Mouse (Mus musculus) midbrain, embryonic 15.5 days (tissue): ENCODE data around the gene Dcaf8. TPM values are rescaled to one million over a fixed set of nuclear protein-coding genes. Genes with fewer than 3 reads are reported as not detected.

Source experiments
- ATAC-seq: fragments of 200-750 bp; cut with Nextera tagmentation; replicated peaks from 2 replicates; pipeline ENCODE4 v1.8.0; 2017; ENCODE audit warnings: moderate TSS enrichment
- H3K27ac ChIP-seq: fragments of 300-500 bp; sonication (generic); 2 replicates; pipeline ENCODE4 v1.5.1; 2015; ENCODE audit warnings: mild to moderate bottlenecking, inconsistent platforms
- H3K27me3 ChIP-seq: fragments of 300-500 bp; sonication (generic); replicated peaks from 2 replicates; pipeline ENCODE4 v1.6.1; 2015; ENCODE audit warnings: inconsistent platforms
- H3K36me3 ChIP-seq: fragments of 300-500 bp; sonication (generic); replicated peaks from 2 replicates; pipeline ENCODE4 v1.6.1; 2015; ENCODE audit warnings: inconsistent platforms
- H3K4me1 ChIP-seq: fragments of 300-500 bp; sonication (generic); 2 replicates; pipeline ENCODE4 v1.6.1; 2015; ENCODE audit warnings: inconsistent platforms
- H3K4me2 ChIP-seq: fragments of 300-500 bp; sonication (generic); 2 replicates; pipeline ENCODE4 v1.6.1; 2015; ENCODE audit warnings: inconsistent platforms, mild to moderate bottlenecking, moderate library complexity
- H3K4me3 ChIP-seq: fragments of 300-500 bp; sonication (generic); 2 replicates; pipeline ENCODE4 v1.5.1; 2015; ENCODE audit warnings: mild to moderate bottlenecking, inconsistent platforms
- H3K9ac ChIP-seq: fragments of 300-500 bp; sonication (generic); 2 replicates; pipeline ENCODE4 v1.6.1; 2015; ENCODE audit warnings: mild to moderate bottlenecking, inconsistent platforms
- H3K9me3 ChIP-seq: fragments of 300-500 bp; sonication (generic); 2 replicates; pipeline ENCODE4 v1.6.1; 2016; ENCODE audit warnings: inconsistent platforms
- WGBS: fragments of 180-500 bp; shearing (Covaris S2); methylation state at CpG from one replicate; pipeline ENCODE4 v1.1.7; 2015; ENCODE audit warnings: mixed read lengths; 5-methylcytosine and 5-hydroxymethylcytosine counted together
- polyA plus RNA-seq: library from polyadenylated mRNA; unstranded; fragments of >200 nt; fragmentation: Nextera tagmentation; extraction: Ambion mirVana; gene quantifications from 2 replicates; pipeline ENCODE4 v1.2.1, GENCODE M21; 2015

Dcaf8 gene
- polyA plus RNA-seq, 1 experiment from 2014 or later = 94.7 TPM

- no peak overlapping the region for H3K4me2 ChIP-seq
- H3K4me3 ChIP-seq = no peak overlapping the region
- H3K27ac ChIP-seq = no peak overlapping the region
- 93% methylated on average over 15 of the region's 15 CpGs for WGBS
- H3K4me1 ChIP-seq = peaks cover 14% of the 10 kb centered on the region
- ATAC-seq = no peak
- H3K9me3 ChIP-seq = no peaks in the 10 kb centered on the region
- H3K36me3 ChIP-seq = peaks cover 41% of the 10 kb centered on the region
- no peak overlapping the region for H3K9ac ChIP-seq
- H3K27me3 ChIP-seq = no peaks in the 10 kb centered on the region
Measured at GRCm38 (mm10) chr1:172128563-172128962, 19.3 kb upstream of the Dcaf8 start.

- Histone ChIP-seq H3K27ac (no peak overlapping the region), H3K4me1 (peaks cover 14% of the 10 kb centered on the region), H3K27me3 (no peaks in the 10 kb centered on the region), H3K36me3 (peaks cover 46% of the 10 kb centered on the region), H3K4me2 (no peak overlapping the region), H3K9me3 (no peaks in the 10 kb centered on the region), H3K4me3 (no peak overlapping the region), H3K9ac (no peak overlapping the region)
- ATAC-seq = no peak
- 73% methylated on average over 2 of the region's 2 CpGs for WGBS
Measured at GRCm38 (mm10) chr1:172129108-172129507, 18.8 kb upstream of the Dcaf8 start.

- H3K9me3 ChIP-seq = no peaks in the 10 kb centered on the region
- H3K27me3 ChIP-seq = no peaks in the 10 kb centered on the region
- peaks cover 14% of the 10 kb centered on the region for H3K4me1 ChIP-seq
- H3K9ac ChIP-seq = no peak overlapping the region
- peaks cover 53% of the 10 kb centered on the region for H3K36me3 ChIP-seq
- ATAC-seq = no peak
- whole genome bisulfite sequencing = 96% methylated on average over 5 of the region's 5 CpGs
- no peak overlapping the region for H3K27ac ChIP-seq
- H3K4me3 ChIP-seq = no peak overlapping the region
- no peak overlapping the region for H3K4me2 ChIP-seq
Measured at GRCm38 (mm10) chr1:172129780-172130179, 18.1 kb upstream of the Dcaf8 start.

GRCm38 (mm10) chr1:172132319-172132718 is 15.6 kb upstream of the Dcaf8 start:
- Histone ChIP-seq H3K27ac (no peak overlapping the region), H3K9me3 (no peaks in the 10 kb centered on the region), H3K4me2 (no peak overlapping the region), H3K9ac (no peak overlapping the region), H3K4me3 (no peak overlapping the region), H3K27me3 (no peaks in the 10 kb centered on the region), H3K4me1 (peaks cover 6% of the 10 kb centered on the region), H3K36me3 (peaks cover 55% of the 10 kb centered on the region)
- WGBS = 87% methylated on average over 7 of the region's 7 CpGs
- ATAC-seq = no peak

GRCm38 (mm10) chr1:172133535-172133934 is 14.3 kb upstream of the Dcaf8 start:
- no peaks in the 10 kb centered on the region for H3K27me3 ChIP-seq
- H3K4me1 ChIP-seq = no peaks in the 10 kb centered on the region
- H3K36me3 ChIP-seq = peaks cover 55% of the 10 kb centered on the region
- H3K4me3 ChIP-seq = no peak overlapping the region
- no peak overlapping the region for H3K4me2 ChIP-seq
- H3K9me3 ChIP-seq = no peaks in the 10 kb centered on the region
- WGBS = 91% methylated on average over 7 of the region's 7 CpGs
- H3K27ac ChIP-seq = no peak overlapping the region
- no peak overlapping the region for H3K9ac ChIP-seq
- no peak for ATAC-seq

GRCm38 (mm10) chr1:172134072-172134471 is 13.8 kb upstream of the Dcaf8 start:
- 94% methylated on average over 4 of the region's 4 CpGs for WGBS
- no peaks in the 10 kb centered on the region for H3K27me3 ChIP-seq
- H3K36me3 ChIP-seq = peaks cover 54% of the 10 kb centered on the region
- H3K4me1 ChIP-seq = no peaks in the 10 kb centered on the region
- H3K27ac ChIP-seq = no peak overlapping the region
- no peak for ATAC-seq
- H3K9me3 ChIP-seq = no peaks in the 10 kb centered on the region
- H3K9ac ChIP-seq = no peak overlapping the region
- H3K4me3 ChIP-seq = no peak overlapping the region
- H3K4me2 ChIP-seq = no peak overlapping the region

- Histone ChIP-seq H3K27me3 (no peaks in the 10 kb centered on the region), H3K4me1 (no peaks in the 10 kb centered on the region), H3K9ac (no peak overlapping the region), H3K27ac (no peak overlapping the region), H3K4me2 (no peak overlapping the region), H3K9me3 (no peaks in the 10 kb centered on the region), H3K4me3 (no peak overlapping the region), H3K36me3 (no peaks in the 10 kb centered on the region; the same call in 1 of the 2 replicates)
- ATAC-seq = no peak
- 84% methylated on average over 2 of the region's 2 CpGs for WGBS
Measured at GRCm38 (mm10) chr1:172140160-172140559, 7.7 kb upstream of the Dcaf8 start.

- 90% methylated on average over 1 of the region's 1 CpGs for WGBS
- Histone ChIP-seq H3K9ac (no peak overlapping the region), H3K27me3 (no peaks in the 10 kb centered on the region), H3K4me1 (no peaks in the 10 kb centered on the region), H3K27ac (no peak overlapping the region), H3K36me3 (no peaks in the 10 kb centered on the region; the same call in 1 of the 2 replicates), H3K4me2 (no peak overlapping the region), H3K4me3 (no peak overlapping the region), H3K9me3 (no peaks in the 10 kb centered on the region)
- no peak for ATAC-seq
Measured at GRCm38 (mm10) chr1:172140825-172141224, 7.1 kb upstream of the Dcaf8 start.

GRCm38 (mm10) chr1:172141529-172141928 is 6.4 kb upstream of the Dcaf8 start:
- no peak for ATAC-seq
- no peaks in the 10 kb centered on the region for H3K9me3 ChIP-seq
- H3K9ac ChIP-seq = no peak overlapping the region
- H3K27me3 ChIP-seq = no peaks in the 10 kb centered on the region
- H3K4me3 ChIP-seq = no peak overlapping the region
- WGBS = 85% methylated on average over 3 of the region's 3 CpGs
- H3K36me3 ChIP-seq = no peaks in the 10 kb centered on the region; the same call in 1 of the 2 replicates
- no peaks in the 10 kb centered on the region for H3K4me1 ChIP-seq
- no peak overlapping the region for H3K27ac ChIP-seq
- no peak overlapping the region for H3K4me2 ChIP-seq

GRCm38 (mm10) chr1:172143570-172143969 is 4.3 kb upstream of the Dcaf8 start:
- Histone ChIP-seq H3K9me3 (no peaks in the 10 kb centered on the region), H3K27ac (no peak overlapping the region), H3K4me2 (no peak overlapping the region), H3K4me1 (peaks cover 5% of the 10 kb centered on the region; the same call in 1 of the 2 replicates), H3K27me3 (no peaks in the 10 kb centered on the region), H3K9ac (no peak overlapping the region), H3K36me3 (no peaks in the 10 kb centered on the region), H3K4me3 (no peak overlapping the region)
- 18% methylated on average over 1 of the region's 1 CpGs for WGBS
- ATAC-seq = no peak

- ATAC-seq = peak; percentile 76; the same call in 1 of the 2 replicates
Measured at GRCm38 (mm10) chr1:172148279-172148954, 533 bp downstream of the Dcaf8 start.

GRCm38 (mm10) chr1:172148955-172149815 is 1.3 kb downstream of the Dcaf8 start:
- no peaks in the 10 kb centered on the region for H3K27me3 ChIP-seq
- 12% methylated on average over 19 of the region's 19 CpGs for WGBS
- H3K27ac ChIP-seq = peak overlapping the region; percentile 90; the same call in 1 of the 2 replicates
- H3K36me3 ChIP-seq = peaks cover 16% of the 10 kb centered on the region; the same call in 1 of the 2 replicates
- peak overlapping the region; percentile 64 for H3K4me2 ChIP-seq
- H3K9ac ChIP-seq = peak overlapping the region; percentile 90
- no peak for ATAC-seq
- H3K9me3 ChIP-seq = no peaks in the 10 kb centered on the region
- peaks cover 29% of the 10 kb centered on the region for H3K4me1 ChIP-seq
- H3K4me3 ChIP-seq = peak overlapping the region; percentile 80

More at GRCm38 (mm10) chr1:172148279-172148954, 533 bp downstream of the Dcaf8 start:
- Histone ChIP-seq H3K27ac (peak overlapping the region; percentile 90), H3K4me1 (peaks cover 29% of the 10 kb centered on the region), H3K4me2 (peak overlapping the region; percentile 64), H3K27me3 (no peaks in the 10 kb centered on the region), H3K4me3 (peak overlapping the region; percentile 80), H3K9ac (peak overlapping the region; percentile 90), H3K9me3 (no peaks in the 10 kb centered on the region), H3K36me3 (peaks cover 16% of the 10 kb centered on the region; the same call in 1 of the 2 replicates)
- under 1% methylated on average over 40 of the region's 40 CpGs for WGBS
